Mouse (Mus musculus) layer of hippocampus, adult 9-10 months (tissue): ENCODE measurements around the gene Cep131.

Source experiments
- DNase-seq: peaks from one replicate; pipeline ENCODE4 v3.0.0; 2022; ENCODE audit warnings: low spot score

The Cep131 gene

DNA sequence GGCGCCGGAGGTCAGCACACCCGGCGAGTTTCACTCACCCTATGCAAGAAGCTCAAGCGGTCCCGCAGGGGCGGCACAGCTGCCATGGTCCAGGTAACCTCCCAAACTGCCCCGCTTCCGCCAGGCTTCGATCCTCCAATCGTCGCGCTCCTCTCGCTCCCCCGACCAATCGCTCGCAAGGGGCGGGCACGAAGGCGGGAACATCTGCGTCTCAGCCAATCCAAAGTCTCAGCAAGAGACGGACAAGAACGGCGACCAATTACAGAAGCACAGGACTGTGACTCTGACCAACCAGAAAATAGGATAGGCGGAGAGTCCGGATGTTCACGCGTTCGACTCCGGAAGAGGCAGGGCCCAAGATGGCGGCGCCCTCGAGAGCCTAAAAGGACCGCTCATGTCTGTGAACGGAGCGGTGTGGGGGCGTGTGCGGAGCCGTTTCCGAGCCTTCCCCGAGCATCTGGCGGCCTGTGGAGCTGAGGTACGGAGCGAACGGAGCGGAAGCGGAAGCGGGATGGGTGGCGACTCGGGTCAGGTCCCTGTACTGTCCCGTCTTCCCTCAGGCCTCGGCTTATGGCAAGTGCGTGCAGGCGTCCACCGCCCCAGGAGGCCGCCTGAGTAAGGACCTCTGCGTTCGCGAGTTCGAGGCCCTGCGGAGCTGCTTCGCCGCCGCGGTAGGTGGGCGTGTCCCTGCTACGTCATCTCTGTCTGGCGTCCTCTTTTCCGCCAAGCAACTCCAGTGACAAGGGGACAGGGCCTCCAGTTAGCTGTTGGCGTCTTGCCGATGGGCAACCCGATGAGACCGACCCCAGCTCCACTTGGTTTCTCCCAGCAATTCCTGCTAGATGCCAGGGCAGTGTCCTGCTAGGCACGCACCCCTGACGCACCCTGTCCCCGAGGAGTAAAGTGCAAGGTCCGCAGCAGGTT is 12.2 kb upstream of the Cep131 start, which contains the start of the genes Tepsin and Ndufaf8:
Gene Tepsin (minus strand): TSS at position 144 of the 924 bp plus-strand sequence.
Gene Ndufaf8 (plus strand): TSS at position 341 of the 924 bp plus-strand sequence.
- peak; percentile 100 for DNase-seq

DNA sequence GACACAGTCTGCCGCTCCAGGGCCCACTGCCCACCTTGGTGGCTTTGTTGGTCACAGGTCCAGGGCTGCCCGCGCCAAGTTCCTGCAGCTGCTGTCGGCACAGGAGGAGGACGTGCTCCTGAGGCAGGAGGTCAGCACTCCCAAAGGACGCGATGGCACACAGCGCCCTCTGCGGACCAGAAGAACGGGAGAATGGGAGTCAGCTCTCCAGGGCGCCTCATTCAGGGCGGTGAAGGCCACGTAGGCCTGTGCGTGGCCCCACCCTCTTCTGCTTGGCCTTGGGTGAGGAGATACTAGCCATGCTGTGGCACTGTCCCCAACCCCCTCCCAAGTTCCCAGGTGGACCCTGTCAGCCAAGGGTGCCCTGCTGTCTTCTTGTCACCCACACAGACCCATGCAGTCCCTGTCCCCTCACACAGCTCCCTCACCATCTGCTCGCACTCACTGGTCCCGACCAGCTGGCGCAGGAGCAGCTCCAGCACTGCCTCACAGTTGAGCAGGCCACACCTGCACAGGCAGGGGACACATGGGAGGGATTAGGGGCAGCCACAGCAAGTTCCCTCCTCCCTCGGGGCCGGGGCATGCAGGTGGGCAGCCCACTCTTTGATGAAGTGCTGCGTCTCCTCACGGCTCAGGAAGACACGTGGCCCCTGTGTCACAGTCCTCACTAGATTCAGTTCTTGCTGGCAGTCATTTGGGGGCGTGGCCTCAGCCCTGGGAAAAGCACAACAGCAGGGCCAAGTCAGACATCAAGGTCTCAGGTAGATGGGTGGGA is 6.4 kb upstream of the Cep131 start:
- no peak for DNase-seq

DNA sequence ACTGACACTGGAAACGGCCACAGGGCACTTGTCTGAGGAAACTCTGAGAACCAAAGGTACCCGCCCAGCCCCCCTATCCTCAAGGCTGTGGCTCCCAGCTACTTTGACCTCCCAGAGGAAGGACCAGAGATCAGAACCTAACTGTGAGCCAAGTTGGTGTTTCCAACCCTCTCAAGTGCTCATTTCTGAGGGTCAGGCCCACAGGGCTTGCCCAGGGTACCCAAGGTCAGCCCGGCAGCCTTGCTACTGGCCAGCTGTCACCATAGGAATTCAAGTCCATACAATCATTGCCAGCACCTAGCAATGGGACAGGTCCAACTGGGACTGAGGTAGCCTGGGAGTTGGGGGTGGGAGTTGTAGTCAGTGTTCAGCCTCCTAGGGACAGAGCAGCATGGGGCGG is 4.0 kb upstream of the Cep131 start:
- DNase-seq, result no peak

DNA sequence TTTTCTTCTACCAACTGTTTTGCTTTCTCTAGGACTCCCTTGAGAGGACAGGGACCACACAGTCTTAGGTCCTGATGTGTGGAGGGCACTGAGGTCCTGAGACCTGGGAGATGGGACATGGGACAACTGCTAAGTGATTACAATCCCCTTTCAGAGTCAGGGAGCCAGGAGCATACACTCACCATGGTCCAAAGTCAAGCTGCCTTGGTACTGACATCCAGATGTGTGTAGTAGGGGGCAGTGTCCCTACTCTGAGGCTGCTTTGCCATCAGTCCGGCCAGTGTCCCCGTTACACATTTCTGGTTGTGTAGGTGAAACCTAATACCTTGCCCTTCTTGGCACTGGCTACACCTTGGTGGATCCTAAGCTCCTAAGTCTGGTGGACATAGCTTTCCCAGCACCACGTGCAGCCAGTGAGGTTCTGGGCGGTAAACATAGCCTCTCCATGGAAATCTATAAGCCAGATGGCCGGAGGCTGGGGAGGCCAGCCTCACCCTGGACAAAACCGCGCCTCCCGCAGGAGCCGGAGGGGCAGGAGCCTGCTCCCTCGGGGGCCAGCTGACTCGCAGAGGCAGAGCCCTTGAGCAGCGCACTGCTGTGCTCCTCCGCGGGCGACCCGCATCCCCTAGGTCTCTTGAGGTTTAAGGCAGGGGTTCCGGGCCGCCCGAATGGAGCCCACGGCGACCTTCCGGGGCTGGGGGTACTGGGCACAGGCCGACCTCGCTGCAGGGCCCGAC is 568 bp downstream of the Cep131 start:
- no peak for DNase-seq

DNA sequence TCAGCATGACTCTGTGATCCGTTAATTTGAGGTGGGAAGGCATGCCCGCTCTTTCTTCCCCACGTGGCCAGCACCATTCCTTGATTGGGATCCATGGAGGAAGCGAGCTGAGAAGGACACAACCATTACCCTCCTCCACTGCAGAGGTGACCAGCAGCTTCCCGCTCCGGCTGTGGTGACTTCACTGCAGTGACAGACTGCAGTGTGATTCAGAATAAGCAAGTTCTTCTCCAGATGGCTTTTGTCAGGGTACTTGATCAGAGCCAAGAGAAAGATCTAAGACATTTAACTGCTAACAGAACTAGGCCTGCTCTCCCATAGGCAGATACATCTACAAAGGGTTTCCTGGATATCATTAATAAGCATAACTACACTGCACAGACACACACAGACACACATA is 6.3 kb downstream of the Cep131 start:
- DNase-seq, result no peak

DNA sequence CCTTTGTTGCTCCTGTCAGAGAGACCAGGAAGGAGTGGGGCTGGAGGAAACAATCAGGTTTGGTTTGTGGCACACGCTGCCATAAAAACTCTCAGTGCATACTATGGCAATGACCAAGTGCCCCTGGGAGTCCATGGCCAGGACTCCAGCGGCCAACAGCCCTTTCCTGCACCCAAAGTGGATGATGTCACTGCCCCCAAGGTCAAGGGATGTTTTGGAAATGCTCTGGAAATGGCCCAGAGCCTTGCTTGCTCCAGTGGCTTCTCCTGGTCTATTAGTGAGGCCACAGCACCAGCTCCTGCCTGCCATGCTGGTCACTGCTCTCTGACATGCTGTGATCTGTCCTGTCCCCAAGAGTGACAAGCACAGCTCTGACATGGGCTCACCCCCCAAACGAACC is 10.4 kb downstream of the Cep131 start:
- no peak for DNase-seq

DNA sequence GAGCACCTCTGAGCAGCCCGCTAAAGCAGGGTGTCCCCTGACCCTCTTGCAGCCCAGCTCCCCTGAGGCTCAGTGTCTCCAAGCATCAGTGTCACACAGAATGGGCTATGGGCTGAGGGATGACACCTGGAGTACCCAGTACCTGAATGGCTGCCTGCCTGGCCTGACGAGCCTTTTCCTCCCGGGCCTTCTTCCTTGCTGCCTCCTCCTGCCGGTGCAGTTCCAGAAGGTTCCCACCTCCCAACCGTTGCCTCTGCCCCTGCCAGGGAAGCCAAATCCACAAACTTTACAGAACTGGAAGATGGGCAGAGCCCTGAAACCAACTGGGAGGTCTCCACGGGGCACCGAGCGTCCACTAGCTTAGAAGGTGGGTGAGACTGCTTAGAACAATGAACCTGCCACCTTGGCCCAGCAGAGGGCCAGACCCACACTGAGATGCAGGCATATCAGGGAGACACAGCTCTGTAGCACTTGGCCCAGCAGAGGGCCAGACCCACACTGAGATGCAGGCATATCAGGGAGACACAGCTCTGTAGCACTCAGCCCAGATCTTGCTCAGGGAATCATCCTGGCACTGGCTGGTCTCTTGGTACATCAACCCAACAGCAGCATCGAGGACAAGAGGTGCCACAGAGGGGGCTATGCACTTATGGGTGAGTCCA is 13.5 kb downstream of the Cep131 start:
- no peak for DNase-seq

DNA sequence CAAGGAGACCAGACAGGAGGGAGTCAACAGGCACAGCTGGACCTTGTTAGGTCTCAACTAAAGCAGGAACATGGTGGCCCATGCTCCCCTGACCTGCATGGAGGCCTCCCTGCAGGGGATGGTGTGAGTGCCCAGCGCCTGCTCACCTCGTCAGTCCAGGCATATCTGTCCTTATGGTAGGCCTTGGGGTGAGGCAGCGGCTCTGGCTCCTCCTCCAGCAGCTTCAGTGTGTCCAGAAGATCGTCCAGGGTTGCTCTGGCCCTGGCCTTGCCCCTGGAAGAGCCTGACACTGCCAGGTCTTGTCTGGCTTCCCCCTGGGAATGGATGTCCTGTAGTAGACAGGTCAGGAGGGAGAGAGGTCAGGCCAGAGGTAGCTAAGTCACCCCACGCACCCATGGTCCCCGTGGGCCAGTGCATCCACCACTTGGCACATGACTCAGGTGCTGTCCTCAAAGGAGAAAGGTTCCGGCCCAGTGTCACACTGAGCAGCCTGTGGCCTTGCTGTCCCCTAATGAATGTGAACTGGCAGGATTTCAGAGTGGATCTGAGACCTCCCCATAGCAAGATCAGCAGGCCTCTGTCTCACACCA is 14.8 kb downstream of the Cep131 start:
- no peak for DNase-seq

DNA sequence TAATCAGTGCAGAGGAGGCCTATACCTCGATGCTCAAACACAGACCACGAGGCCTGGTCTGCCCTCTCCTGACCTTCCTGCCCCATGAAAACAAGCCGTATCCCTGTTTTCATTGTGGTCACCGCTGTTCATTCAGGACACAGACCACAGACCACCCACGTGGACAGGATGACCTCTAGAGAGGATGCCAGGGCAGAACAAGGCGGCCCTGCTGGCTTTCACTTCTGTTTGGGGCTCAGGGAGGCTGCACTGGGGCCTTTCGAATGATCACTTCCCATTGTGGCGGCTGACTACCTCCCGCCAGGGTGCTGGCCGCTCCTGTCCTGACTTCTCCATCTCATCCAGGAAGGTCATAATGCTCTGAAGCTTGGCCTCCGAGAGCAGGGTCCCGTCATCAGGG is 15.6 kb downstream of the Cep131 start:
- DNase-seq, result no peak

DNA sequence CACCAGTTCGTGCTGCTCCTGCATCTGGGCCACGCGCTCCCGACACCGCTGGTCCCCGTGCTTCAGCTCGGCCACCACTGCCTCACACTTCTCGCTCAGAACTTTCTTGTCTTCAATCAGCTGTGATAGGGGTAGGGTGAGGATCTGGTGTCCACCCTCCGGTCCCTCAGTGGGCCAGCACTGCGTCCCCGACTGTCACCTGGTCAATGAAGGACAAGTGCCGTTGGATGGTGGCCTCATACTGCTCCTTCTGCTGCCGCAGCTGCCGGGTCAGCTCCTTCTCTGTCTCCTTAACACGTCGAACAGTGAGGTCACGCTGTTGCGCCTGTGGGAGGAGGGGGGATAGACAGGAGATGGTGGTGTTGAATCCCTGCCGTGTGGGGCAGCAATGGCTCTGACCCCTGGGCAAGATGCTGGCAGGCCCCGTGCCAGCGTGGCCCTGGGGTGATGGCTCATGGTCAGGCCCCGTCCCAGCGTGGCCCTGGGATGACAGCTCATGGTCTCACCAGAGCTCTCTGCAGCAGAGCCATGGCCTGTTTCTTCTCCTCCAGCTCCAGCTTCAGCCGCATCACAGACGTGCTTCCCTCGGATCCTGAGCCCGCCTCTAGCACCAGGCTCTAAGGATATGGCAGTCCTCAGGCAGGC is 16.2 kb downstream of the Cep131 start:
- no peak for DNase-seq

DNA sequence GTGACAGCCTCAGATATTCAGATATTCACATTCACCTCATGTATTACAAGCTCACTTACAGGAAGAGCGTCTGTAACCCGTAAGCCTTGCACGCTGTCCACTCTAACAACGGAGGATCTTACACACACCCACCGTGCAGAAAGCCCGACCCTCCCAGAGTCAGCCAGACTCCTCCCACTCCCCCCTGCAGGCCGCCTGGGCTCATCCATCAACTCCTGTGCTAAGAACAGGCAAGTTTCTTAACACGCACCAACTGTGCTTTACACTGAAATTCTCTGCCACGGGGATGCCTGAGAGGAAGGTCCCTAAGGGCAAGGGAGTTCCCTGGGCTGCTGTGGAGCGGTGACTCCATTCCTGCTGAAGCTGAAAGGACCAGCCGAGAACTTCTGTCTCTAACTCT is 17.4 kb downstream of the Cep131 start:
- no peak for DNase-seq

DNA sequence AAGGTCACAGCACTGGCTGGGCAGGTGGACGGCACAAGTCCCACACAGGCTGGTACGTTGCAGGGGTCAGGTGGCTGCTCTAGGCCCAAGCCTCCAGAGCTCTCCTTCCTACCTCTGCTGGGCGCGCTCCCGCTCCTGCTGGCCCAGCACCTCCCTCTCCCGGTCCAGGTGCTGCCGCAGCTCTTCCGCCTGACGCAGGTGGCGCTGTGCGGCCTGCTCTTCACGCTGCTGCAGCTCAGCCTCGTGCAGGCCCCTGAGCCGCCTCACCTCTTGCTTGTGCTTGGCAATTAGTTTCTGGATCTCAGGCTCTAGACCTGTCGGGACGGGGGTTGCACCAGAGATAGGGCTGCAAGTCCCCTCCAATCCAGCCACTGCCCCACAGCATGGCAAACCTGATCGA is 18.8 kb downstream of the Cep131 start:
- DNase-seq, result no peak

DNA sequence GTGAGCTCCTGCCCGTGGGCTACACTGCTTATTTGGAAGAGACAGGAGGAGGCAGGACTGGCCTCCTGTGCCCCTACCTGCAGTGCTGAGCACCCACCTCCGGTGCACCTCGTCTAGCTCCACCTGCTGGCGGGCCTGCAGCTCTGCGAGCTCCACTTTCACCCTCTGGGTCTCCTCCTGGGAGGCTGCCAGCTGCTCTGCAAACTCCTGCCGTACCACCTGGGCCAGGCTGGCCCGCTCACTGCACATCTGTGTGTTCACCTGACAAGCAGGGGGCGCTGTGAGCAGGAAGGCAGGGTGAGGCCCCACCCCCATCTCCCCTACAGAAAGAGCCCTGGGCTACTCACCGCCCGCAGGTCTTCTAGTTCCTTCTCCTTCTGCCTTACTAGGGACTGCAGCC is 21.3 kb downstream of the Cep131 start:
- DNase-seq, result no peak

DNA sequence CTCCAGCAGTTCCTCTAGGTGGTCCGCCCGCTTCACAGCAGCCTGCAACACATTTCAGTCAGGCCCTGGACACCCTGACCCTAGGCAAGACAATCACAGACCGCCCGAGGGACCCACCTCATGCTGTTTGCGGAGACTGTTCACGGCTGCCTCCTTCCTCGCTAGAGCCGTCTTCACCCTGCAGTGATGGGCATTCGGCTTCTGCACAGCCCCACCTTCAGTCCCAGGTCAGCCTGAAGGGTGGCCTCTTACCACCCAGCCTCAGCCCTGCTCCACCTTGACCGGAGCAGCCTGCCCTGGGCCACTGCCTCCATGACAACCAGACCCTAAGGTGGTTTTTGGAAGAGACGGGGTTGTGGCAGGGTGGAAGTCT is 22.0 kb downstream of the Cep131 start:
- DNase-seq, result no peak

DNA sequence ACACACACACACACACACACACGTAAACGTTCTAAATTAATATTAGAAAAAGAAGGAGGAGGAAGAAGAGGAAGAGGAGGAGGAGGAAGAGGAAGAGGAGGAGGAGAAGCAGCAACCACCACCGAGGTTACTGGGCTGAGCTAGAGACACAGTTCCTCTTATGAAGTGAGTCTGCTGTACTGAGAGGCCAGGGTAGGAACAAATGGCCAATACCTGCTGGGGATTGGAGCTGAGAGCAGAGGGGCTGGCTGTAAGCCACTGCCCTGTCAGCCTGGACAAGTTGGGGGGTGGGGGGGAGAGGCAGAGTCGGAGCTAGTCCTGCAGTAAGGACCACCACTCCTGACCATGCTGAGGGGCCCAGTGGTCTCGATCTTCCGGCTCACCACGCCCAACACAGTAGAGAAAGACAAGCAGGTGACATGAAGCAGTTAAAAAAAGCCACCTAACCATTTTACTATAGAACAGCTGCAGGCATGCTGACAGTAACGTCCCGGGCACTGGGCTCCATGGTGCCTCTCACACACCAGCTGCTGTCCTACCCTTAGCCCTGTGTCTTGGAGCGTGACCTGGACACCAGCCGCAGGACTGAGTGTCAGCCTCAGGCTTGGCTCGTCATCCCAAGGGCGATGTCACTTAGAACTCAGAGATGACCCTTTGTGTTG is 22.5 kb downstream of the Cep131 start:
- DNase-seq, result no peak

DNA sequence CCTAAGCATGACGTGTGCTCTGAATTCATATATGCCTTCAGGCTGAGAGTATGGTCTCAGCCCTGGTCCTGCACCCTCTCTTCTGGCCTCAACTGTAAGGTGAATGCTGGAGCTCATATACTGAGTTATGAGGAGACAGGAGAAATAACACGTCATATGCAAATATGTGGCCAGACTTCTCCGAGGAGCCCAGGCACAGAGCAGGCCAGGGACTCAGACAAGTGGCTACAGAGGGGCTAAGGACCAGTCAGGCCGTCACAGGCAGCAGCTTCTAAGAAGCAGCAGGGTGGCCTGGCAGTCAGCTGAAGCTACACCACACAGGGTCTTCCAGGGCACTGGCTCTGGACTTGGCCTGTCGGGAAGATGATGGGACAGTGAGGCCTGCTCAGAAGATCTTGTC is 23.3 kb downstream of the Cep131 start:
- DNase-seq, result no peak

DNA sequence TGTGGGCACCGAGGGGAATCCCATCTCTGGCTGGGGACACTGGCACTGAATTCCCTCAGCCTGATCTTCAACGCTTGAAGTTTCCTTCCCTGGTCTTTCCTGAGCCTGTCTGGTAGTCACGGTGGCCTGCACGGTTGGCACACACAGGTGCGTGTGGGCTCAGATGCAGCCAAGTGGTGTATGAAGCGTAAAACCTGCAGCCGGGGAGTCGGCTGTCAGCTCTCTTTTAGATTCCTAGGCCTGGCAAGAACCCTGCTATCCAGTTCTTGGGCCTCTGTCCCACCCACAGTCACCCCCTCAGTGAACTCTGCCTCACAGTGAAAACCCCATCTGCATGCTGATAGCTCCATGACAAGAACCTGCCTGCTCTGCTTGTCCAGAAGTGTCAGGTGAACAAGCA is 26.0 kb downstream of the Cep131 start:
- no peak for DNase-seq

DNA sequence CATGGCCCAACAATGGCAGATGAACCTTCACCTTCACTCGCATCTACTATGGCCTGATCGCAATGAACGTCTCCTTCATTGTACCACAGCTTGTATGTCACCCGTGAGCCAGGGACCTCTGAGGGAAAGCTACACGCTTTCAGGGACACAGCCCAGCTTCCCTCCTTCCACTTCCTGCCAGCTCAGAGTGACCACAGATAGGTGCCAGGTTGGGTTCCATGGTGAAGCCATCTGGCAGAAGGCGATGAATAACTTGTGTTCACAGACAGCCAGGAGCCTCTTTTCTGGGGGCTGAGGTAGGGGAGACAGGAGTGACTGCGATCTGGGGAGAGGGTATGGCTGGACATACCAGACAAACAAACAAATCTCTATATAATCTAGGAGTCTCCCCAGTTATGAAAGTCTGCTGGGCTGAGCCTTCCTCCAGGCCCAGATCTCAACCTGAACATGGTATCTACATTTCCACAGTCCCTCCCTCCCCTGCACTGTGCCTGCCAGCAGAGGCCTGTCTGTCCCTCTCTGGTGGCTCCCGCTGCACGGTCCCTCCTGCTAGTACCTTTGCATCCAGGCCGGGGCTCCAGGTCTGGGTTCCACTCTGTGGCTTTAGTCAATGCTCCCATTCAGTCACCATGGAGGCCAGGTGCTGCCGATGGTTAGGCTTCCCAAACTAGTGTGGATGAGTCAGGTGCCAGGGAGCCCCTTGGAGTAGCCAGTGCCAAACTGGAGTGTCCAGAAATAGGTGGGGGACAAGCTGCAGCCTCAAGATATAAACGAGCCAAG is 30.5 kb downstream of the Cep131 start:
- no peak for DNase-seq

DNA sequence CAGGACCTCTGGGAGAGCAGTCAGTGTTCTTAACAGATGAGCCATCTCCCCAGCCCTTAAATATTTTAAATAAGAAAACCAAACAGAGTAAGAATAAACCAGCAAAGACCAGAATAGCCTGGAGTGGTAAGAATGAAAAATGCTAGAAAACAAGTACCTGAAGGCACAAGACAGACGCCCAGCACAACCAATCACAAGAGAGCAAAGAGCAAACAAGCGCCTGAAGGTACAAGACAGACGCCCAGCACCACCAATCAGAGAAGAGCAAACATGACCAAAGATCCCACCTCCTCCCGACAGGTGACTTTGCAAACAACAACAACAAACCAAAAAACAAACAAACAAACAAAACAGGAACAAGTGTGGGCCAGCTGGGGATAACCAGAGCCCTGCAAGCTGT is 32.8 kb downstream of the Cep131 start:
- DNase-seq, result no peak

DNA sequence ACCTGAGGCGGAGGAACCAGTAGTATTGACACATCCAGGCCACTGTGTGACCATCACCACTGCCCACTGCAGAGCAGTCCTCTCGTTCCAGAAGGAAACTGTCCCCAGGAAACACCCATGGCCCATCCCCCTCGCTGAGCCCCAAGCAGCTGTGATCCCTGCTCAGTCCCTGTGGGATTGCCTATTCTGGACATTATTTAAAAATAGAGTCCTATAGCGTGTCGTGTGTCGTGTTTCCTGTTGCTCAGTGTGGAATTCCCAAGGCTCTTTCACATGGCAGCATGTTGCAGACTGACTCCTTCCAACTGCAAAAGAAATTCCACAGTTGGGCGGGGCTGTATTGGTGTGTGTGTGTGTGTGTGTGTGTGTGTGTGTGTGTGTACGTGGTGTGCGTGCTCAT is 34.4 kb downstream of the Cep131 start:
- no peak for DNase-seq
